Mouse (Mus musculus) liver, adult 2 months (tissue): ENCODE measurements around the gene Mlst8.

Experiments used
- CTCF ChIP-seq: fragments of 200-500 bp; IDR thresholded peaks from 2 replicates; pipeline ENCODE4 v1.5.1; 2011; ENCODE audit warnings: low read depth, low read length, control low read depth
- POLR2A ChIP-seq: fragments of 200-500 bp; IDR thresholded peaks from 2 replicates; pipeline ENCODE4 v1.6.1; 2011; ENCODE audit warnings: low read length, control low read depth; ENCODE audit not compliant: insufficient read depth; ENCODE audit errors: extremely low read depth

GRCm38 (mm10) chr17:24524734-24525133, 45.9 kb upstream of the Mlst8 start:
- TF ChIP-seq CTCF: no peak
- TF ChIP-seq POLR2A: no peak
